Mouse (Mus musculus) embryonic fibroblast, embryonic 13.5 days (primary cell): ENCODE measurements around the gene Pik3cg.

Experiments used
- CTCF ChIP-seq: IDR thresholded peaks from 2 replicates; pipeline ENCODE4 v1.5.1; 2011; ENCODE audit warnings: mild to moderate bottlenecking, control low read depth, low read length, moderate library complexity, borderline replicate concordance; ENCODE audit not compliant: insufficient read depth
- POLR2A ChIP-seq: IDR thresholded peaks from 2 replicates; pipeline ENCODE4 v1.6.1; 2011; ENCODE audit warnings: low read depth, mild to moderate bottlenecking, control low read depth, low read length, moderate library complexity

DNA sequence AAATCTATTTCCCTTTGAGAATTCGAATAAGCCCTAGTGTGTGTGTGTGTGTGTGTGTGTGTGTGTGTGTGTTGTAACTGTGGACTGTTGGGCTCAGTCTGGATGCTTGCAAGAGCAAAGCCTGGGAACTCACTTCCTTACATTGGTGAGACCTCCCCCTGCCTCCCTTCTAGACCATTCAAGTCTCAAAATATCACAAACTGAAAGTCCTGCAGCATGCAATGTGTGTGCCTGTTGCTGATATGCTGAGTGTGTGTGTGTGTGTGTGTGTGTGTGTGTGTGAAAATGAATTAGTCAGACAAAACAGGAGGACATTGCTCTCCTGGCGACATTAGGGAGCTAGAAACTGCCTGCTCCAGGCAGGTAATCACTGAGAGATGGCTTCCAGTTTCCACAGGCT, 492 bp upstream of the Pik3cg start:
- no peak for TF ChIP-seq CTCF
- no peak for TF ChIP-seq POLR2A
